Mouse (Mus musculus) erythroblast, embryonic 14.5 days (primary cell): ENCODE data around the gene Prlh.

Source experiments
- GATA1 ChIP-seq: IDR thresholded peaks from 2 replicates; pipeline ENCODE4 v1.6.1; 2012; ENCODE audit warnings: low read length, inconsistent platforms, mixed read lengths
- TAL1 ChIP-seq: IDR thresholded peaks from 3 replicates; pipeline ENCODE4 v1.6.1; 2012; ENCODE audit warnings: low read length, inconsistent platforms, mixed read lengths

DNA sequence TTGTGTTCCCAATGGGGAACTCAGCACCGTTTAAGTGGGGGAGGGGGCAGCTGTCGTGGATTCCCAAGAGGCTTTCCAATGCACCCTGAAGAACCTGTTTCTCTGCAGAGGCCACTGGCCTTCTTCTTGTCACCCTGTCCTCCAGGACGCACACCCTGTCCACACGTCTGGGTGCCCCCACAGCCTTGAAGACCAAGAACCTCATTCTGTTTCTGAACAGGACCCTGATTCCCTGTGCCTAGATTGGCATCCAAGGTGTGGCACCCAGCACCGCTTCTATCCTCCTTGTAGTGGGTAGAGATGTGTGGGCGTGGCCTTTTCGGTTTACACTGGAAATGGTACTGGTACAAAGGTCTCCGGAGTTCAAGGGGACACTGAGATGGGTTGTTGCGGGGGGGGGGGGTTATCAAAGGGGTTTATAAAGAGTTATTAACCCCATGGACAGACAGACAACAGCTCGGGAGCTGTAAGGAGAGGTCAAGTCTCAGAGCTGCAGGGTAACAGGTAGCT is 17.0 kb downstream of the Prlh start:
- TF ChIP-seq TAL1 (no peak), GATA1 (no peak)
